Mouse (Mus musculus) brain, embryonic 14.5 days (tissue): ENCODE measurements around the gene Cyld. TPM values are rescaled to one million over a fixed set of nuclear protein-coding genes. Genes with fewer than 3 reads are reported as not detected.
A peak's percentile ranks its signal among the peaks of the same experiment; 100 is the strongest.
"Not testable (repeated sequence)": the region's sequence is repeated elsewhere in the genome, so short reads cannot be mapped to it uniquely, and the experiment has no call there.

ENCODE experiments used
- DNase-seq: peaks from one replicate; pipeline ENCODE4 v3.0.0-alpha.2; 2011; ENCODE audit warnings: low read depth
- CTCF ChIP-seq: fragments of 200-500 bp; IDR thresholded peaks from 2 replicates; pipeline ENCODE4 v1.5.1; 2012; ENCODE audit warnings: inconsistent platforms, mild to moderate bottlenecking, moderate library complexity, borderline replicate concordance; ENCODE audit not compliant: insufficient read depth, insufficient read length; ENCODE audit errors: extremely low read depth
- POLR2A ChIP-seq: fragments of 200-500 bp; IDR thresholded peaks from 2 replicates; pipeline ENCODE4 v1.6.1; 2012; ENCODE audit warnings: mild to moderate bottlenecking, inconsistent platforms, borderline replicate concordance; ENCODE audit not compliant: poor library complexity, insufficient read depth, insufficient read length, severe bottlenecking; ENCODE audit errors: extremely low read depth
- polyA plus RNA-seq: library from polyadenylated mRNA; depleted of rRNA; stranded (reverse); fragments of >200 nt; gene quantifications from 2 replicates; pipeline ENCODE4 v1.2.3, GENCODE M21; 2012; rRNA removed

Gene Cyld
- 9.5 and 12.7 TPM in 2 replicates for polyA plus RNA-seq

DNA sequence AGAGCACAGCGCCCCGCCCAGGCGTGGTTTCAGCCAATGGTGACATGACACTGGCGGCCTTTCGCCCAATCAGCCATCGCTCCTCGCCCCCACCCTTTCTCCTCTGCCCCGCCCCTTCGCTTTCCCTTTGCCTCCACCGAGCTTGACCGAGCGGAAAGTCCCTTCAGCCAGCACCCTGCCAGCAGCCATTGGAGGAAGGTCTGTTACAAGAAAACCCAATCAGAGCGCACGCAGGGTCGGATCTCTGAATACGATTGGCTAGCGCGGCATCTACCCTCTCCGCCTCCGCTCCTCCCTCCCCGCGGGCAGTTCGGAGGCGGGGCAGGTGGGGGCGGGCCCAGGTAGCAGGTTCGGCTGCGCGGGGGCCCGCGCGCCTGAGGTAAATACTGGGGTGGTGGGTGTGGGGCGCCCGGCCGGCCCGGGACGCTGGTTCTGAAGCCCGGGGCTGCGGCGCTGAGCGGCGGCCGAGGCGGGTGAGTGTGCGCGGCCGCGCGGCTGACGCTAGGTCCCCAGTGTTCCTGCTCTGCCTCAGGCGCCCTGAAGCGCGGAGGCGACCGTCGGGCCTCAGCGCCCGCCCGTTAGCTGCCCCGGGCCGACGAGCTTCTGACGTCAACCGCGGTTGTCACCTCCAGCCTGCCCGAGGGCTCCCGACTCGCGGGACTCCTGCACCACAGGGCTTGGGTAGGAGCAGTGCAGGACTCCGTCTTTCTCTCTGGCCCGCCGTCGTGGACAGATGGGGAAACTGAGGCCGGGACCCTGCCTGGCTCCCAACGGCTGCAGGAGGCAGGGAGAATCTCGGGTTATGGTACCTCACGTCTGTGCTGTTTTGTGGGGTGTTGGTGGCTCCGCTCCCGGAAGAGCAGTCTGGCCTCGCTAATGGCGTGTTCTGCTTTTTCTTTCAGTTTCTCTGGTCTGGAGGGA, at the start of gene Cyld:
Gene Cyld, plus strand, starts transcription at position 308 of the 921 bp plus-strand sequence.
- TF ChIP-seq CTCF (no peak), POLR2A (peak; percentile 71)

DNA sequence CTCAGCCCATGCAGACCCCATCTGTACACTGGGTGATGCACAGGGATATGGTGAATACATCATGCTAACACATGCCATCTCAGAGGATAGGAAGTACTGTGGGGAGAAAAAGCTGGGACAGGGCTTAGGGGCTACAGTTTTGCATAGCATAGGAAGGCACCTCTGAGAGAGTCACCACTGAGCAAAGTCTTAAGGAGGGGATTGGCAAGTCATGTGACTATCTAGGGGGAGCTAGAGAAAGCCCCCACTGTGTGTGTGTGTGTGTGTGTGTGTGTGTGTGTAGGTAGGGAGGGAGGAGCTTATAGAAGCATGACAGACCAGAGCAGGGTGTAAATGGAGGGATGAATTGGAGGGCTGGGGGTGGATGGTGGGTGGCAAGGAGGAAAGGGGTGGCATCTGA, 48.5 kb upstream of the Cyld start:
- TF ChIP-seq POLR2A (no peak), CTCF (no peak)
- DNase-seq: no peak

More for the DNA sequence above, at the start of gene Cyld:
- DNase-seq: peak; percentile 100

DNA sequence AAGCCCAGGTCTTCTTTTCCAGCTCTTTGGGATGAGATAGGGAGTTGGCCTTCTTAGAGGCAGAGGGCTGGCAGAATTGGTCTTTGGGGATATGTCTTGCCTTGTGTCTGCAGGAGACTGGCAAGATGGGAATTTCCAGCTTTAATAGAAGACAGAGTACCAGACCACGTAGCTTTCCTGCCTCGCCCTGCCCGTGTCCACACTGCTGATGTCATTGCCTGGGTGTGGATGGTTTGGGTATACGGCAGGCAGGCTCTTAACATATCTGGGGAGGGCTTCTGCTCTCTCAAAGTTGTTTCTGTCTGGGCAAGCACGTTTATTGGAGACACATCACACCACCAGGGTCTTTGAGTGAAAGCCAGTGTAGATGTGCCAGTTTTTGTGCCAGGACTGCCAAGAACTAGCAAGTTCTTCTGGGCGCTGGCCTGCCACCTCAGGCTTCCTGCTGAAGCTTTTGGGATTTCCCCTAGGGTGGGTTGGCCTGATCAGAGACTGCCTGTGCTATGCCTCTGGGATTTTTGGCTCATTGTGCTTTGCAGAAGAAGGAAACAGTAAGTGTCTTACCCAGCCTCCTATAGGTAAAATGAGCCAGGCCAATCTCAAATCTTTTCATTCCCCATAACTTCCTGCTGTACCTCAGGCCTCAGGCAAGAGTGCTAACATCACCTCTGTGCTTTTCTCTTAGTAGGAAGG, 46.7 kb upstream of the Cyld start:
- TF ChIP-seq CTCF (no peak), POLR2A (no peak)
- DNase-seq: peak; percentile 28

DNA sequence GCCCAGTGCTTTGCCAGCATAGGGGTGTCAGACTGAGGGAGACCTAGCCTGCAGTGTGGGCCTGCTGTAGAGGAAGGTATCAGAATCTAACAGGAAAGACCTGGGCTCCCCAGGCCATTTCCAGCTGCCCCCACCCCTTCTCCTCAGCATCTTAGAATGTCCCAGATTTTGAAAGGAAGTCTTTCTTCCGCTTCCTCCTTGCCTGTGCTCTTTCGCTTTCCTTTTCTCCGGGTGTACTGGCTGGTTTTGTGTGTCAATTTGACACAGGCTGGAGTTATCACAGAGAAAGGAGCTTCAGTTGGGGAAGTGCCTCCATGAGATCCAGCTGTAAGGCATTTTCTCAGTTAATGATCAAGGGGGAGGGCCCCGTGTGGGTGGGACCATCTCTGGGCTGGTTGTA, 45.7 kb upstream of the Cyld start:
- DNase-seq: not testable (repeated sequence)

DNA sequence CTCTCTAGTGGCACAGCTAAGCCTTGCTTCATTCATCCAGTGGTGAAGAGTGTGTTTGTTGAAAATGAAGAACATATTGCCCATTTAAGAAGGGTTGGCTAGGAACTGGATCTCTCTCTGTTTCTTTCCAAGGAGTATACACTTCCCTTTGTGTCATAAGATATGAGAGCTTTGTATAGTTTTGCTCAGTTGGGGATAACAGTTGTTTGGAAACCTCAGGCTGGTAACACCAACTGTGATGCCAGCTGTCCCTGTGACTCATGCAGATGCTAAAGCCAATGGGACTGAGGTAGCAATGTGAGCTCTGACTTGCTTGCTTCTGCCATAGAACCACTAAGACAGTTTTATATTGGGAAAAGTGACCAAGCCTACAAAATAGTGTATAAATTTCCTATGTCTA, 41.5 kb upstream of the Cyld start:
- TF ChIP-seq CTCF: no peak
- no peak for TF ChIP-seq POLR2A
- DNase-seq: no peak

DNA sequence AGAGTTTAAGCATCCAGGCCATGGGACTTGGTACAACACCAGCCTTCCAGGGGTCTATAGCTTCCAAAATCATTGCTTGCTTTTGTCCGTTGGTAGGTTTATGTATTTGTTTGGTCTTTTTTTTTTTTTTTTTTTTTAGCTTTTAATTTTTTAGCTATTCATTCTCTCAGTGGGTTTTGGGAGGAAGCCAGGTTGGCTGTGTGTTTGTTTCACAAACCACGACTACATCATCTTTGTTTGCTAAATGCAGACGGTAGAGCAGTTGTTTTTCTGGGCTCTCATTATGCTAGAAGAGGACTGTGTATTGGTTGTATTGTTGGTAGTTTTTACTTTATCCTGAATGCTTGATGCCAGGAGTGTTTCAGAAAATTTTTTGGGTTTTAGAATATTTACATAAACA, 37.0 kb upstream of the Cyld start:
- no peak for DNase-seq
- no peak for TF ChIP-seq POLR2A
- TF ChIP-seq CTCF: no peak

DNA sequence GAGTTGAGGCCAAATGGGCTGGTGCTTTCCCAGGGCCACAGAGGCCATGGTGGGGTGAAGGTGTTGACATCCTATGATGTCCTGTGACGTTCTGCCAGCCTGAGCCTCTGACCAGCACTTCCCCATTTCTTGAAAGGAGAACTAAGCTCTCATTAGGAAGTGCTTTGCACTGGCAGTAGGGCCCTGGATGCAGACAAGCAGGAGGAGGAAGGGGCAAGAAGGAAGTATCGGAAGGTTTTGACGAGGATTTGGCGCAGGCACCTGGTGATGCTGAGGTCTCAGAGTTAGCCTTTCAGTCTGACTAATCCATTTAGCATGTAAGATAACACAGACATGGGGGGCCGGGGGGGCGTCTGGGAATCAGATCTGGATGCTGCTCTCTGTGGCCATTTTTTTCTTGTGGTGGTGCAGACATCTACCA, 34.4 kb upstream of the Cyld start:
- DNase-seq: no peak
- no peak for TF ChIP-seq CTCF

DNA sequence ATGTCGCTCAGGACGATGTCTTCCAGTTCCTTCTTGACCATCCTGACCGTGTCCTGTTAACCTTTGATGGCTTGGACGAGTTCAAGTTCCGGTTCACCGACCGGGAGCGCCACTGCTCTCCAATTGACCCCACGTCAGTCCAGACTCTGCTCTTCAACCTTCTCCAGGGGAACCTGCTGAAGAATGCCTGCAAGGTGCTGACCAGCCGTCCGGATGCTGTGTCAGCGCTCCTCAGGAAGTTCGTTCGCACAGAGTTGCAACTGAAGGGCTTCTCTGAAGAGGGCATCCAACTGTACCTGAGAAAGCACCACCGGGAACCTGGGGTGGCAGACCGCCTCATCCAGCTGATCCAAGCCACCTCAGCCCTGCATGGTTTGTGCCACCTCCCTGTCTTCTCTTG, 32.7 kb upstream of the Cyld start:
- no peak for TF ChIP-seq CTCF
- no peak for DNase-seq

DNA sequence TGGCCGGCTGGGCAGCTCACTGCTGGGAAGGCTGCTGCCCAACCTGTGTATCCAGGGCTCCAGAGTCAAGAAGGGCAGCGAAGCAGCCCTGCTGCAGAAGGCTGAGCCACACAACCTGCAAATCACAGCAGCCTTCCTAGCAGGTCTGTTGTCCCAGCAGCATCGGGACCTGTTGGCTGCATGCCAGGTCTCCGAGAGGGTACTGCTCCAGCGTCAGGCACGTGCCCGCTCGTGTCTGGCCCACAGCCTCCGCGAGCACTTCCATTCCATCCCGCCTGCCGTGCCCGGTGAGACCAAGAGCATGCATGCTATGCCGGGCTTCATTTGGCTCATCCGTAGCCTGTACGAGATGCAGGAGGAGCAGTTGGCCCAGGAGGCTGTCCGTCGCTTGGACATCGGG, 31.9 kb upstream of the Cyld start:
- TF ChIP-seq CTCF: no peak
- TF ChIP-seq POLR2A: no peak
- peak; percentile 48 for DNase-seq

DNA sequence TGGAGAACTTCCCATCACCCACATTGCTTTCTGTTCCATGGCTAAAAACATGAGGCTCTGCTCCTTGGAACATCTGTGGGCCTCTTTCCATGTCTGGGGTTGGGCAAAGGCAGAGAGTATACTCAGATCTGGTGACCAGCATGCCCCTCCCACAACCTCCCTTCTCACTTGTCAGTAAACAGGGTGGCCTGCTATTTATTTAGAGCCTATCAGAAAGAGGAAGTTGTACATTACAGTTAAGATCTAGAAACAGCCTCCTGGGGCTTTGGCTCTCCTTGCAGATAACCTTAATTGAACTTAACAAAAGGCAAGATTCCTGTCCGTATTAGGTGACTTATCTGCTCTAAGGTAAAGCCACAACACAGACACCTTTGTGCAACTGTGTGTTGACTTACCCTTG, 30.4 kb upstream of the Cyld start:
- DNase-seq: no peak
- TF ChIP-seq POLR2A (no peak), CTCF (no peak)

DNA sequence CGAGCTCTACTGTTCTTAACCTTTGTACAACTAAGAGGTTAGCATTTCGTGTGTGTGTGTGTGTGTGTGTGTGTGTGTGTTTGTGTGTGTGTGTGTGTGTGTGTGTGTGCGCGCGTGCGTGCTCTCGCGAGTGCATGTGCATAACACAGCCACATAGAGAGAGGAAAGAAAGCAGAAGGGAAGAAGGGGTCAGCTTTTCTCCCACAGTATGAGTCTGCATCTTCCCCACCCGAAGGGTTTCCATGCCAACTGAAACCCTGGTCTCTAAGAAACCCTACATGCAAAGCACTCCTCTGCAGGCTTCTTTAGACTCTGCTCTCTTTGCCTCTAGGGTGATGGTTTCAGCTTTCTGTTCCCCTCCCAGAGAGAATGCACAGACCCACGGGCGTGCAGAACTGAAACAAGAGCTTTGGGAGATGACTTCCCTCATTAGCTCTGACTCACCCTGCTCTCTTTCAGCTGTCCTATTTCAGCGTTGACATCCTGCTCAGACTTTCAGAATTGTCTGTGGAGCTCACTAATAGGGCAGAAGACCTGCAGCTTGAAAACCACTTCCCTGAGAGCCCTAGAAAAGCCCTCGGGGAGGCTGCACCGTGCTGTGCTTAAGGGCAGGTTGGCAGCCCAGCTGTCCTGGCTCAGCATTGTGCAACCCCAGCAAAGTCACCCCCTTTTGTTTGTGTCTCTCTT, 28.3 kb upstream of the Cyld start:
- DNase-seq: peak; percentile 84
- TF ChIP-seq POLR2A: no peak
- no peak for TF ChIP-seq CTCF

DNA sequence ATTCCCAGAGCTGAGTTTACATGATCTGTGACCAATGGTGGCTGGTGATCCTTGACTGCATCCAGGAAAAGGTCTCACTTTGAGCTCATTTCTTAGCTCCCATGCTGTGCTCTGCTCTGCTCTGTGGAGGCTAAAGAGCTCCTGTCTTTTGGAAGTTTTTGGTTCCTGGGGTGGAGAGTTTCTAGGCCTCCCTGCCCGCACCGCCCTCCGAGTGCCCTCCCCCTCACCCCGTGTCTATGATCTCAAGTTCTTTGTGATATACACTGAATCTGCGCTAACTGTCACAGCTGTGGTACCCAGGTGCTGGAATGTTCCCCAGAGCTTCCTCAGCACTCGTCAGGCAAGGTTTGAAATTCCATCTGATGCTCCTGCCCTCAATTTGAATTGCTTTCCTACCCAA, 26.0 kb upstream of the Cyld start:
- DNase-seq: peak; percentile 31
- TF ChIP-seq CTCF: no peak
- TF ChIP-seq POLR2A: no peak
